Mouse (Mus musculus): Measurements from ENCODE around the gene Bard1.

Gene Bard1

GRCm38 (mm10) chr1:71052756-71053155, 50.2 kb downstream of the Bard1 start:
- DNase-seq (ENCODE audit: low spot score in 2 of 2), result no peak

- no peak for DNase-seq (ENCODE audit: low spot score in 2 of 2)
Measured at GRCm38 (mm10) chr1:71052252-71052651, 50.7 kb downstream of the Bard1 start.

GRCm38 (mm10) chr1:71045141-71045540, 57.8 kb downstream of the Bard1 start:
- DNase-seq (ENCODE audit: low spot score in 2 of 2), result no peak

- no peak for DNase-seq (ENCODE audit: low spot score in 2 of 2)
Measured at GRCm38 (mm10) chr1:71043951-71044350, 59.0 kb downstream of the Bard1 start.

- no peak for DNase-seq (ENCODE audit: low spot score in 2 of 2)
Measured at GRCm38 (mm10) chr1:71036999-71037398, 65.9 kb downstream of the Bard1 start.

DNA sequence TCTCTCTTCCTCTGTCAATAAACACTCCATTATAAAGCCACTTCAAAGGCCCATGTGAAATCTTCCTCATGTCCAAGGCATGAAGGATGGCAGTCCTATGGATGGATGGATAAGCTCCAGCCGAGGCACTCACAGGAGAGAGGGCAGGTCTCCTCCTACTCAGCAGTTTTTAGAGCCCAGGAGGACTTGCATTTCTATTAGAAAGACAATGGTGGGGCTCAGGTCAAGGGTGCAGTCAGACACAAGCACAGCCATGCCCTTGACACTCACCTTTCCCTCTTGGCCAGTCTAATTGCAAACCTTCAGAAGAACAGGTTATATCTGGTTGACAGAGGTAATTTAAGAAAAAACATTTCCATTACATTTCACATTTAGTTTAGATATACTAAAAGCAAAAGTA, 67.4 kb downstream of the Bard1 start:
- DNase-seq (ENCODE audit: low spot score in 2 of 2), result no peak

DNA sequence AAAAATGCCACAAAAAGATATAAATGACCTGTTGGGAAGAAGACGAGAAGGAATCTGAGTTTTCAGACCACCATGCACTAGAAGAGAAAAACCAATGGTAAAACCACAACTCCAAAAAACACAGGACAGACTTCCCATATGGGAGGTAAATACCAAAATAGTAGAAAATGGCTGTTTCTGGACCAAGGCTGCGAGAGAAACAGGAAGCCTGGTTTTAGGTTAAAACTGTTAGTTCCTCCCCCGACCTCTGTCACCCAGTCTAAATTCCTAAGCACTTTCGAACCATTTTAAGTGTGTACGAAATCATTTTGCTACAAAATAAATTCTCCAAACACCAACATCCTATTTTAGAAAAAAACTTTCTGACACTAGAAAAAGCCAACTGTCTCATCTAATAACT, 80.2 kb downstream of the Bard1 start:
- no peak for DNase-seq (ENCODE audit: low spot score in 2 of 2)

DNA sequence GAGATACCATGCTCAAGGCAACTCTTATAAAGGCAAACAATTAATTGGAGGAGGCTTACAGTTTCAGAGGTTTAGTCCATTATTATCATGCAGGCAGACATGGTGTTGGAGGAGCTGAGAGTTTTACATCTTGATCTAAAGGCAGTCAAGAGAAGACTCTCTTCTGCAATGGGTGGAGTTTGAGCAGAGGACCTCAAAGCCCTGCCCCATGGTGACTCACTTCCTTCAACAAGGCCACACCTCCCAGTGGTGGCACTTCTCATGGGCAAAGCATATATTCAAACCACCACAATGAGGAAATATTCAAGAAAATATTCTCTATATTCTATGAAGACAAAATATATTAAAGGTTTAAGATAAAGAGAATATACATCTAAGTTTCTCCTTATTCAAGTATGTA, 88.6 kb downstream of the Bard1 start:
- no peak for DNase-seq (ENCODE audit: low spot score in 2 of 2)

GRCm38 (mm10) chr1:71005998-71006397, 96.9 kb downstream of the Bard1 start:
- DNase-seq (ENCODE audit: low spot score in 2 of 2), result no peak

DNA sequence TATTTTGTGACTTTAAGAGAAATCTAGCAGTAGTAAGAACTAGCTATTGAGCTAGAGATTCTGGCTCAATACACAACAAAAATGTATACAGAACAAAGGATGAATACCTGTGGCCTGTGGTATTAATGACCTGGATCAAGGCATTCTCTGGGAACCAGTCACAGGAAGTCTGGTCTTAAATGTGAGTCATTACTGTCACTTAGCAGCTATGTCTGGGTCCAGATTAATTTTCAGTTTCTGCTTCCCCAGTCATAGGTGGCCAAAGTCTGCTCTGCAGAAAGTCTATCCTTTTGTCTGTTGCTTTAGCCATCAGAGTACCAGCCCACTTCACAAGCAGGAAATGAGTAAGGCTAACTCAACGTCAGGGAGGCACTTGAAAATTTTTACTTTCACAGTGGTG, 98.8 kb downstream of the Bard1 start:
- DNase-seq (ENCODE audit: low spot score in 2 of 2), result no peak

- DNase-seq (ENCODE audit: low spot score in 2 of 2), result no peak
Measured at GRCm38 (mm10) chr1:71003741-71004140, 99.2 kb downstream of the Bard1 start.

DNA sequence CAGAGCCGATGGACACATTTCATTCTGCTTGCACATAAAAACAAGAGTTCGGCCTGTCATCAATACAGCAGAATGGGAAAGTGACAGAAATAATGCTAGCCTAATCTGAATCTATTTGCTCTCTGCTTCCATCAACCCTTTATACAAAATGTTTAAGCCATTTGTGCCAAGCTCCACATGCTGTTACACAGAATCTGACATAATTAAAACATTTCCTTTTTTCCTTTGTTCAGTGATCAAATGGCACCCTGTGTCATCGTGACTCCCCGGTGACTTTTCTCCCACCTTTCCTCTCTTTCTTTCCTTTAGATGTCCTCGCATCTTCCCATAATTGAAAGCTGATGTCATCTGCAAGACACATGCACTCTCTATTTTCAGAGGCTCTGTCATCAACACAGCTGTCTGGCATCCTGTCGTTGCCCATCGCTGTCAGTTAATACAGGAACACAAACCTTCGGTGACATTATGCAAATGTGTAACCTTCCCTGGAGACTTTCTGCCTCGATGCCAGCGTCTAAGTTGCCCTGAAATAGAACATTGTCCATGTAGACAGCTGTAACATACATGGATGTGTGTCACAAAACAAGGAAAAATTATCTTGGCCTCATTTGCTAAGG, 105.5 kb downstream of the Bard1 start:
- DNase-seq (ENCODE audit: low spot score in 2 of 2), result no peak

DNA sequence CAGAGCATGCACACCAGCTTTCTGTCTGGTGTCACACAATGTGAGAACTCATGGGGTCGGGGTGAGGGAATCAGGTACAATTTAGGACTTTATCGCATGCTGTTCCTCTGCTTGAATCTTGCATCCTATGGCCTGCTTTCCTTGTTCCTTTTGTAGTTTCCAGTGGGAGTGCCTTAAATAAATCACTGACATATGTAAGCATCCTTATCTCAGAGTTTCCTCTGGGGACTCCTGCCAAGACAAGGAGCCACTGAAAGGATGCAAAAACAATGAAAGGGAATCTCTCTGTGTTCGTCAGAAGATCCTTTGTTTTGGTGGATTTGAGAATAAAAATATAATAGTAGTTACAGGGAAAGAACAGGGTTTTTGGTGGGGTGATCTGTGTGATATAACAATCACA, 106.2 kb downstream of the Bard1 start:
- no peak for DNase-seq (ENCODE audit: low spot score in 2 of 2)
